Mouse (Mus musculus) thymus, postnatal 4 days (tissue): Measurements from ENCODE around the gene Usp1.

Experiments used
- DNase-seq: peaks from one replicate; pipeline ENCODE4 v3.0.0; 2021

Gene Usp1

GRCm38 (mm10) chr4:98984701-98985100 lies 61.1 kb downstream of the Usp1 start:
- no peak for DNase-seq
